Comparison of ENCODE assay signal across 20 mouse cellular contexts in genomic region chr17:43156116-43156515, GRCm38 (mm10).
A peak's percentile ranks its signal among the peaks of the same experiment; 100 is the strongest.
DNase-seq lines count a peak whose midpoint lies in the region; ATAC-seq lines count a peak whose summit lies in the region.
"Had no signal": no experiment of that assay in that cellular context is flagged by ENCODE, and none has a peak within 500 bp of the region (broad histone marks: within the 10 kb centered on the region; RNA-seq: fewer than 3 reads in every experiment).

No protein-coding gene starts in this region.

- ATAC-seq in heart, embryonic 11.5 days (replicated peaks; ENCODE audit: insufficient number of reproducible peaks, low FRiP score, low TSS enrichment): no peak
- ATAC-seq in kidney, embryonic 16.5 days (ENCODE audit: low FRiP score, low TSS enrichment): peak; percentile 27; the same call in 1 of the 2 replicates
- 0 out of 2 replicates have a peak, but pooled peaks have one; percentile 15 for ATAC-seq in embryonic facial prominence, embryonic 15.5 days (ENCODE audit: insufficient number of reproducible peaks, low FRiP score, low TSS enrichment, low read depth)
- ATAC-seq: forebrain, embryonic 14.5 days; hindbrain, embryonic 16.5 days; inflammation-experienced regulatory T-cells, adult 6 months had no signal

- H3K9ac ChIP-seq in heart, embryonic 11.5 days (ENCODE audit: low read depth, low read length): no peak overlapping the region
- H3K9ac ChIP-seq in kidney, embryonic 16.5 days (replicated peaks; ENCODE audit: low read length): no peak overlapping the region
- H3K9ac ChIP-seq in embryonic facial prominence, embryonic 15.5 days: no peak overlapping the region
- H3K9ac ChIP-seq: hindbrain, embryonic 12.5 days had no signal

- H3K4me3 ChIP-seq in heart, embryonic 11.5 days (ENCODE audit: low read depth, low read length): no peak overlapping the region
- H3K4me3 ChIP-seq in kidney, embryonic 16.5 days (ENCODE audit: low read length): no peak overlapping the region
- H3K4me3 ChIP-seq in embryonic facial prominence, embryonic 15.5 days (replicated peaks): no peak overlapping the region
- H3K4me3 ChIP-seq: hindbrain, embryonic 12.5 days had no signal

- H3K27me3 ChIP-seq in heart, embryonic 11.5 days (ENCODE audit: control insufficient read depth, insufficient read depth, low read length): no peaks in the 10 kb centered on the region
- no peaks in the 10 kb centered on the region for H3K27me3 ChIP-seq in kidney, embryonic 16.5 days (ENCODE audit: insufficient read depth, low read length)
- no peaks in the 10 kb centered on the region for H3K27me3 ChIP-seq in embryonic facial prominence, embryonic 15.5 days
- H3K27me3 ChIP-seq: hindbrain, embryonic 12.5 days had no signal

- no peak overlapping the region for H3K27ac ChIP-seq in heart, embryonic 11.5 days (ENCODE audit: low read depth, low read length)
- no peak overlapping the region for H3K27ac ChIP-seq in kidney, embryonic 16.5 days (ENCODE audit: low read length)
- H3K27ac ChIP-seq in embryonic facial prominence, embryonic 15.5 days (replicated peaks): no peak overlapping the region
- H3K27ac ChIP-seq: hindbrain, embryonic 12.5 days had no signal

- DNase-seq in heart, adult 11 months: peak; percentile 80
- no peak for DNase-seq in kidney, adult 9 months
- DNase-seq in gonadal fat pad, adult 2 months (ENCODE audit: low read depth): peak; percentile 84
- no peak for DNase-seq in frontal cortex, postnatal 10 days (ENCODE audit: low spot score in 2 of 2)
- DNase-seq in testis, postnatal 10 days (ENCODE audit: low spot score): no peak
- DNase-seq: adrenal gland, adult 8-10 months; adrenal gland, postnatal 36 days; cerebellum, adult 2 months; cerebellum, postnatal 10 days; gastrocnemius, postnatal 36 days; heart, postnatal 10 days; heart, postnatal 4 days had no signal

- no peaks in the 10 kb centered on the region for H3K9me3 ChIP-seq in heart, embryonic 11.5 days (replicated peaks; ENCODE audit: control insufficient read depth, low read length)
- no peaks in the 10 kb centered on the region for H3K9me3 ChIP-seq in kidney, embryonic 16.5 days (ENCODE audit: low read length)
- H3K9me3 ChIP-seq in embryonic facial prominence, embryonic 15.5 days (replicated peaks): no peaks in the 10 kb centered on the region
- H3K9me3 ChIP-seq: hindbrain, embryonic 12.5 days had no signal

- H3K4me1 ChIP-seq in heart, embryonic 11.5 days (ENCODE audit: control insufficient read depth, insufficient read depth, low read length): peaks cover 4% of the 10 kb centered on the region; the same call in 1 of the 2 replicates
- H3K4me1 ChIP-seq in kidney, embryonic 16.5 days (ENCODE audit: insufficient read depth, low read length): peaks cover 16% of the 10 kb centered on the region
- peaks cover 17% of the 10 kb centered on the region for H3K4me1 ChIP-seq in embryonic facial prominence, embryonic 15.5 days

- no peak overlapping the region for H3K4me2 ChIP-seq in heart, embryonic 11.5 days
- H3K4me2 ChIP-seq in kidney, embryonic 16.5 days (replicated peaks; ENCODE audit: low read depth, low read length): no peak overlapping the region
- no peak overlapping the region for H3K4me2 ChIP-seq in embryonic facial prominence, embryonic 15.5 days (replicated peaks)
- H3K4me2 ChIP-seq: hindbrain, embryonic 12.5 days had no signal

- H3K36me3 ChIP-seq in heart, embryonic 11.5 days (ENCODE audit: control insufficient read depth, insufficient read depth, low read length): no peaks in the 10 kb centered on the region
- no peaks in the 10 kb centered on the region for H3K36me3 ChIP-seq in kidney, embryonic 16.5 days (ENCODE audit: insufficient read depth, low read length)
- H3K36me3 ChIP-seq in embryonic facial prominence, embryonic 15.5 days: no peaks in the 10 kb centered on the region
- H3K36me3 ChIP-seq: G1E; hindbrain, embryonic 12.5 days had no signal

- 57% methylated on average over 5 of the region's 5 CpGs for WGBS in heart, embryonic 11.5 days (ENCODE audit: insufficient replicate concordance)
- 27% methylated on average over 5 of the region's 5 CpGs for WGBS in kidney, embryonic 16.5 days
- 55% methylated on average over 5 of the region's 5 CpGs for WGBS in embryonic facial prominence, embryonic 15.5 days

Comparison
In these comparisons a context has a peak if more than half of its experiments do, and no peak if none do; other contexts are left out.
1. DNase-seq: peak in heart, adult 11 months (single experiment) and gonadal fat pad, adult 2 months (single experiment); none in kidney, adult 9 months (single experiment), frontal cortex, postnatal 10 days (0 of 2) and testis, postnatal 10 days (single experiment).